Mouse (Mus musculus) cerebellum, adult 9-11 months (tissue): ENCODE measurements at regions not wholly inside any gene's neighbourhood (a gene's known extent, or its start where the extent isn't known, plus 50 kb on each side); places are given as distances from the start of the nearest gene placed in this dataset.
A peak's percentile ranks its signal among the peaks of the same experiment; 100 is the strongest.

Experiments used
- DNase-seq: peaks from one replicate; pipeline ENCODE4 v3.0.0; 2022

- no peak for DNase-seq
These were observed 266.1 kb upstream of the Nox3 start for GRCm38 (mm10) chr17:3962176-3962575.

DNA sequence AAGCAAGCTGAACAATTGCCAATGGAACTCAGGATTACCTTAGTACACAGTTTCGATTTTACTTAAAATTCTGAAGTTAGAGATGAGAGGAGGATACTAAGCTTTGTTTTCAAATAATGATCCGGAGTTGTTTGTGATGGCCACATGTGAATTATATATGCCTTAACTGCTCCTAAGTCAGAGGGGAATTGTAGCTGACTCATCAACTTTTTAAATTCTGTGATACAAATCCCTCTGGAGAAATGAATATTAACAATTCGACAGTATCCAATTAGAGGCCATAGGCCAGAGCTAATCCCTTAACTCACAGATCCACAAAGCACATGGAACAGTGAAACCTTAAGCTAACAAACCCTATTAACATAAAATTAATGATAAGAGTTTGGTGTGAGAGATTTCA lies 250.5 kb upstream of the Nox3 start:
- no peak for DNase-seq

- no peak for DNase-seq
These were observed 240.3 kb upstream of the Nox3 start for GRCm38 (mm10) chr17:3936361-3936760.

DNA sequence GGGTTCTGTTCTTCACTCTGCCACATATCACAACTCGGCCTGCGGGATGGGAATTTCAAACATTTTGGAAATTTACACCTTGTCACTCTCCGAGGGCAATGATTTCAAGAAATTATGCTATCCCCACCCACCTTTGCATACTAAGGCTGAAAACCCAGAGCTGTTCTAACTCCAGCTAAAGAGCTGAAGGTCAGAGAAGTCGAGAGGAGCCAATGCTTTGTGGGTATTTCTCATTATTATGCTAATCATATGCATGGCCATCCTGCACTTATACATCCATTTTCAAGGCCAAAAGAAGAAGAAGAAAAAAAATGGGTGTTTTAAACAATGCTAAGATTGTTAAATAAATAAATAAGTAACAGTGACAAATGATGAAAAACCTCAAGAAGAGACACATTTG lies 237.1 kb upstream of the Nox3 start:
- no peak for DNase-seq

GRCm38 (mm10) chr17:3932071-3932470 lies 236.0 kb upstream of the Nox3 start:
- no peak for DNase-seq

DNA sequence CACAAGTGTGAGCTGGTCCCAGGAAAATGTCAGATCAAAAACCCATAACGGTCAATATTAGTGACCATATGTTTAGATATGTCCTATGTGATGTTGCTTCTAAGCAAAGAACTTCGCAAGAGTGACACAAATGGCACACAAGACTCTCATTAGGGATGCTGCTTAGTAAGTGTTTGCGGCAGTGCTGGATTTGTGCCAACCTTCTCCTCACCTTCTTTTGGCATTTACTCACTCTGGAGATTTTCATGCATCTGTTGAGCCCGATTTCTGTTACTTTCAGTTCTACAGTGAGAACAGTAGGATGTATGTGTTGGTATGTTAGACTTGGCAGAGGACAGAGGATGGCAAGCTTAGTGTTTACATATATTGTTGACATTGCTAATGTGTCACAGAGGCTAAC lies 231.0 kb upstream of the Nox3 start:
- DNase-seq, result no peak

DNA sequence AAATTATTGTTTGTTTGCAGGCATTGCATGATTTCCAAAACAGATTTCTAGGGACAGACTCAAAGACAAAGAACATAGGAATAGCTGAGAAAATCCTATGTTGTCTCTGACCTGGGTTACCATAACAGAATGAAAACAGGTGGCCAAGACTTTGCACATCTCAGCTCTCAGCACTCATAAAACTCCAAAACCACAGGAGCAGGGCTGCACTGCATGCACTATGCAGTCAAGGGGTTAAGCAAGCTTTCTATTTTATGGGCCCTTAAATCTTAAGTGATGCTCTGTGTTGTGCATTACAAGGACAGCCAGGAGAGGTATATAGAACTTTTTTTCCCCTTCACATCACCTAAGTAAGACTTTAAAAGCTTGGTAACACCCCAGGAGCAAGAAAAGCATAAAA lies 224.2 kb upstream of the Nox3 start:
- no peak for DNase-seq

DNA sequence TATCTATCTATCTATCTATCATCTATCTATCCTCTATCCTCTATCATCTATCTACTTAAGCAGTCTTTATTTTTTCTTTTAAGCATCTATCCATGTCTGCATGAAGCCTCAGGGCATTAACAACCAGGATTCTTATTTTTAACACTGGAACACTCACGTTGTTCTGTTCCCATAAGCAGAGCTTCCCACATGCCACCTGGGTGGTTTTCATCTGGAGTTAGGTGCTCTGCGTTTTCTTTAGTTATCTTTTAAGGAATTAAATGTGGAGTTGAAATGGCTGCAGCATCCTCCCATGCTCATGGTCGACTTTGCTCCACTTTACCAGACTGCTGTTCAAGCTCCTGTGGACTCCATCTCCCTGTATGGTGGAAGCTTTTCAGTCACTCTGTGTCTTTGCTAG lies 196.8 kb upstream of the Nox3 start:
- no peak for DNase-seq

GRCm38 (mm10) chr17:3883146-3883545 lies 187.1 kb upstream of the Nox3 start:
- DNase-seq, result no peak

- no peak for DNase-seq
These were observed 183.0 kb upstream of the Nox3 start for GRCm38 (mm10) chr17:3879075-3879474.

DNA sequence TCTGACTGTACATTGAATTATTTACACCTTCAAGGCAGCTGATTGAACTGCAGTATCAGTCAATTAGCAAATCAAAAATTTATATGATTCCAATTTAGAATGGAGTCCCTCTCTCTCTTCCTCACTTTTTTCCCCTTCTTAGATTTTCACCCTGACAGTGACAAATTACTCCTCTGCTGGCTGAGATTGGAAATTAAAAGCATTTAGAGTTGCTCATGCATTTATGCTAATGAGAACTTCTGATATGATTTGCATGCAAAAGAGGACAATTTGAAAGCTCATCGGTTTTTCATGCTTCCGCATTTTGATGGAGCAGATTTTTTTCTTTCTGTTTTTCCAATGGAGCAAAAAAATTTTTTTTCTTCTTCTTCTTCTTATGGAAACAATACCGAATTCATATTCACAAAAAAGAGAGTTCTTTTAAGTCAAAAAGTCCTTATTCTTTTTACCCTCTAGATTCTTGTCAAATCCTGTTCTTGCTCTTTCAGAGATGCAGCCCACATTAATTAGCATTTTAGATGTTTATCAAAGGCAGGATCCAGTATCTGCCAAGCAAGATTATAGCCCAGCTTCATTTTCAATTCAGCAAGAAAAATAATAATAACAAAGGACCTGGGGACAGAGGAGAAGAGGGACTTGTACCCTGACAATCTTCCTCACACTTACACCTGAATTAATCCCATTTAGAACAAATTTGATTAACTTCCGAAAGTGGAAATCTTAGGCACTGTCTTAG lies 173.6 kb upstream of the Nox3 start:
- no peak for DNase-seq

- DNase-seq, result no peak
These were observed 166.3 kb upstream of the Nox3 start for GRCm38 (mm10) chr17:3862384-3862783.

- DNase-seq, result no peak
These were observed 140.3 kb upstream of the Nox3 start for GRCm38 (mm10) chr17:3836386-3836785.

DNA sequence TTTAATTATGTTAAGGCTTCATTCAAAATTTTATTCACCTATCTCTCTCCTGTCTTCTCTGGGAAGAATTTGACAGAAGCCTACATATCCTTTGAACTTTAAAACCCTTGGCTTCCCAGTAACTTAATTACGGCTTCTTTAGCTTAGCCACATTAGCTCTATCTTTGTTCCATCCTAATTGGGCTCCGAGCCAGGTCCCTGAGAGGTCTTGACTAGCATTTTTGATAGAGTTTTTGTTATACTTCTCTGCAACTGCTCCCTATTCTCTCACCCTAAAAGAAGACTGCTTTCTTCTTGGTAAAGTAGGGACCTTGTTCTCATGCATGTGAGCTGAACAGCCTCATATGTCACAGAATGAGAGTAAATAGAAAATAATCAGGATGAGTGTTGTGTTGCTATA lies 115.1 kb upstream of the Nox3 start:
- DNase-seq, result no peak

- no peak for DNase-seq
These were observed 107.4 kb upstream of the Nox3 start for GRCm38 (mm10) chr17:3803507-3803906.

DNA sequence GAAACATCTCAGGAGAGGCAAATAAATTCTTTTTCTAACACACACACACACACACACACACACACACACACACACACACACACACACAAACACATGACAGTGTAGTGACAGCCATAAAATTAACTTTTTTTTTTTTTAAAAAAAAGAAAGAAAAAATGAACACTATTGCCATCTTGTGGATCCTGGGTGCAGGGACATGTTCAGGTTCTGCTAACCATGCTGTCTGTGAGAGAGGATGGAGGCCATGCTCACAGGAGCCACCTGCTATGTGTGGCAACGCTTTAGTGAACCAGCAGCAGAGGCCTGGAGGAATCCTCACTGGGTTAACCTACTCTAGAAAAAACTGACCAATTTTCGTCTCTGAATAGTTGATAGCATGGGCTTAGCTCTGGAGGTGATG lies 96.5 kb upstream of the Nox3 start:
- DNase-seq, result peak; percentile 3

GRCm38 (mm10) chr17:3782156-3782555 lies 86.1 kb upstream of the Nox3 start:
- DNase-seq, result no peak

- no peak for DNase-seq
These were observed 81.6 kb upstream of the Nox3 start for GRCm38 (mm10) chr17:3777691-3778090.

- no peak for DNase-seq
These were observed 51.8 kb upstream of the Nox3 start for GRCm38 (mm10) chr17:3747808-3748335.
